Mouse (Mus musculus) heart, adult 11 months (tissue): ENCODE measurements around the gene Lrmda.

Experiments
- DNase-seq: peaks from one replicate; pipeline ENCODE4 v3.0.0; 2022

Lrmda gene

DNA sequence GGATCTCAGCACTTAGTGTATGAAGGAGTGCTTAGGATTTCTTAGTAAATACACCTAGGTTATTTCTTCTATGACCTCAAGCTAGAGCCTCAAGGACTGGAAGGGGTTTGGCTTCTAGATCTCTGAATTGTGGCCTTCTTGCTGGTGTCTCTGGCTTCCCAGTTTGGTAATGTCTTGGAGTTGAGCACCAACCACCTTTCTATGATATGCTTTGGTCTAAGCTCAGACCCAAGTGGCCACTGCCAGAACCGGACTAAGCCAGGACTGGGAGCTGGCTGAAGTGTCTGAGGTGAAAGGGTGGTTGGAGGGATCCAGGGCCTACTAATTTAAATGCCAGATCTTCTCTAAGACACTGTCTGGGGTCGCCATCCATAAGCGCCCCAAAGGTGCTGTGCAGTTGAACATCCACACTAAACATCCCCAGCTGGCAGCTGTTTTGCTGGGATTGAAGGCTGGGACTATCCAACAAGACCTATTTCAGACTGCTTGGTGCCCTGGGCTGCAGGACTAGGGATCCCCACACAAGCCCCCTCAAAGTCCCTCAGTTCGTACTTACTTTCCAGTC lies 27.1 kb upstream of the Lrmda start:
- peak; percentile 79 for DNase-seq

DNA sequence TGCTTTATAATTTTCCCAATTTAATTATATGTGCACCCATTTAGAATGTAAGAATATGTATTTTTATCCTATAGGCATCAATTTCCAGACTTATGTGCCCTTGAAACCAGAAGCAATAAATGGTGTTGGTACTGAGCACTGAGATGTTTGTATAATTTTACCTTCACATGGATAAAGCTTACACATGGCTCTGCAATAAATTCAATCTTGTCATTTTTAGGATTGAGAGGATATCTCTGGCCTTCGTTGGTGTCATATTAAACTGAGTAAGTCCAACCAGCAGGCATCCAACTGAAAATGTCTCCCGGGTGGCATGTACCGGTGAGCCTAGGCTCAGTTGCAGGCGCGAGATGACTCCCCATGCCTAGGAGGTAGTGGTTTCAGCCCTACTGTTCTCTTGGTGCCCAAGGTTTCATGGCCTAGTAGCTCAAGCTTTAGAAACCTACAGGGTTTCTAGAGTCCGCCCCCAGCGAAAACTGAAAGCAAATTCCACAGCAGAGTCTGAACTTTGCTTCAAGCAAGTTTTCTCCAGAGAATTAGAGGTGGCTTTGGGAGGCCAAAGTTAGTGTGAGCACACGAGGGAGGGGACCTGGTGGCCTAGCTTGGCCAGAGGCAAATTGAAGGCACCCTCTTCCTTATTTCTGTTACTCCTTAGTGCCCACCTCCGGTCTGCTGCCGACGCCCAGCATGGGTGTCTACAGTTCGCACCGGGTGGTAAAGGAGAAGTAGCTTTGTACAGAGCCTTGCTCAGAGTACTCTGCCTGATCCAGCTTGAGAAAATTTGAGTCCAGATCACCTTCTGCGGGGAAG lies 26.1 kb upstream of the Lrmda start:
- DNase-seq, result peak; percentile 92

DNA sequence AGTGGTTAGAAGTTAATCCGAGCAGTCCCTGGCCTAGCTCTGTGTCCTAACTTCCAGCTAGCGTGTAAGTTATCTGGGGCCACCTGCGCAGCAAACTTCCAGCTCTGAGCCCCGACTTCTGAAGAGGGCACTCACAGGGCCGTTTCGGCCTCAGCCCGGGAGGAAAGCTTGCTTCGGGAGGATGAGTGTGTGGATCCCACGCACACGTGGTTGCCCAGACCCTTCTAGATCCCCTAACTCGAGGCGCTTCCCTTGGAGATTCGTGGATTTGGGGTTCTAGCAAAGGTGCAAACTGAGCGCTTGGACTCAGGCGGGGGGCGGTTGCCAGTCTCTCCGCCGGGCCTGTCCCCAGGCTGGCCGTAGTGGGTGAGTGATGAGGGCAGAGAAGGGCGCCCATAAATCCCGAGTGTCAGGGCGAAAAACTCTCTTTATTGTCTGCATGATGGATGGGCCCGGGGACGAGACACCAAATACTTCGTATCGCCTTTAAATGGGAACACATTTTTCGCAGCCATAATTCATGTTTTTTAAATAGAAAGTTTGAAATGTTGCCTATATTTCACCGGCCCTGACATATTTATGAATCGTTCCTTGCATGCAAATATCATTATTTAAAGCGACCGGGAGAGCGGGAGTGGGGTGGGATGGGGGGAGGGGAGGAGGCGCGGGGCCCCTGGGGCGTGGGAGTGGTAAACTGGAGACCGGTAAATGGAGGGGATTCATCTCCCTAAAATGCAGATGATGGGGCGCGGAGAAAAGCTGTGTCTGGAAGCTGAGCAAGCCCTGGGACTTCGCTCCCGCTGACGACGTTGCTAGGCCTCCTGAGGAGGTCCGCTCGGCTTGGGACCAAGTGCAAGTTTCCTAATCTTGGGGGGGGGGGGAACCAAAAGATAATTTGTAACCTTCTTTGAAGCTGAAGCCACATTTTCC lies 25.2 kb upstream of the Lrmda start:
- peak; percentile 87 for DNase-seq

DNA sequence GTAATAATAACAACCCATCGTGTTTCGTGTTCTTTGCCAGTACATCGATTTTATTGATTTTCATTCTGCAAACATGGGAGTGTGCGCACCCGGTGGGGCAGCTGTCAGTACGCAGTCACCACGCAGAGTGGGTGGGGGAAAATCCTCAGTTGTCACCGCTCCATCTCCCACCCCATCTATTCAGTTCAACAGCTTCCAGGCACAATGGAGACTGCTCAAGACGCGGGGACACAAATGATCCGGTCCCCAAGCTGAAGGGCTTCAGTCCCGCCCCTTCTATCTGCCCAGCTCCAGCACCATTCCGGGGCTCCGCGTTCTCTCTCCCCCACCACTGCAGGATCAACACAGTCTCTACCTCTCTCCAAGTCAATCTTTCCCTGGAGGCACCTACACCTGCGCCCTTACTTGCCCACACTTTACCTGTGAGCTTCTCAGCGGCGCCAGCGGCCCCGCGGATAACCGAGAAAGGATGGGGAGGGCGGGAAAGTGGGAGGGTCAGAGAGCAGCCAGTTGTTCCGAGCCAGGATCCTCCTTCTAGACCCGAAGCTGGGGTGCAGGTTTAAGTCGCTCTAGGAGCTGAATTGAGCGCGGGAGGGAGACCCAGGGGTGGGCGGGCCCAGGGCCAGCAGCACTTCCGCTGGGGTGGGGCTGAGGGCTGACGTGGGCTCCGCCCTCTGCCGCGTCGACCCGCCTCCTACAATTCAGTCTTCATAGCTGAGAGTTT lies 24.3 kb upstream of the Lrmda start:
- peak; percentile 98 for DNase-seq

DNA sequence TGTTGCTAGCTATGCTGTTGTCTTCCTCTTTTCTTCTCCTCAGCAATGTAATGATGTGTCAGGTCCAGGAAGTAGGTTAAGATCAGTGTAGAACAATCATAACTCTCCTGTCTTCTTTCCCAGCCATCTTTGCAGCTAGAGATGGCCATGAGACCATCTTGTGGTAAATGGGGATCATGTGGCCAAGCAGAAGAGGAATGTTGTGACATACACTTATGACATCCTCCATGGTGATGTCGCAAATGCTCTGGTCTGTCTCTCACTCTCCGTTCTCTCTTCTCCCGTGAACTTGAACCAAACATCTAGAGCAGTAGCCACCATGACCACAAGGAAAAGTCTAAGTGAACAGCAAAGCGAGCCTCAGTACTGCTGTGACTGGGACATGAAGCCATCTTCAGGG lies 19.9 kb upstream of the Lrmda start:
- DNase-seq, result peak; percentile 15

DNA sequence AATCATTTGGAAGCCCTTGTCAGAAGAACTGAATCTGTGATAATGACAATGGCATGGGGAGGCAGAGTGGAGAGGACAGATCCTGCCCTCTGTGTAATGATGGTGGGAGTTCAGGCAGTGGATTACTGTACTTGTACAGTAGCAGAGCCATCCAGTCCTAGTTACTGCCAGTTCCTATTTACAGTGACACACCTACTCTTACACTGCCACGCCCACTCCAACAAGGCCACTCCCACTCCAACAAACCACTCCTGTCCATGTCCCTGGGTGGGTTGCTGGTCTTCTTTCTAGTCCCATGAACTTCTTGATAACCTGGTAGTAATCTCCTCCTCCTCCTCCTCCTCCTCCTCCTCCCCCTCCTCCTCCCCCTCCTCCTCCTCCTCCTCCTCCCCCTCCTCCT lies 16.3 kb upstream of the Lrmda start:
- peak; percentile 67 for DNase-seq

- DNase-seq, result no peak
Observed at GRCm38 (mm10) chr14:22003631-22004030, 15.9 kb upstream of the Lrmda start.

DNA sequence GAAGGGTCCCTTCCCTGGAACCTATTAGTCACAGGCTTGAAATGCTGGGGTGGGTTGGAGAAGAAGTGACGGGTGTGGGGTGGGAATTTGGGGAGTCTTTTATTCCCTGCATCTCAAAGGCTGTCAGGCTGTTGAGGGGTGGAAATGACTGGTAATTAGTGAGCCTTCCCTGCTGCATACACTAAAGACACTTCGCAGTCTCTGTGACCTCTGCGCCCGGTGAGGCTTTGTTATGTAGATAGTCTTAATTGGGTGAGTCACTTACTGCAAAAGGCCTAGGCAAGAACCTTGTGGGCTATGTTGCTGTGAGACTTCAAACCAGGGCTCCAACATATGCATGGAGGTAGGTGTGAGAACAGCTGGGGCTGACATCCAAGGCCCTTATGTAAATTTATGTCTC lies 14.6 kb upstream of the Lrmda start:
- DNase-seq, result peak; percentile 76

GRCm38 (mm10) chr14:22007006-22007405 lies 12.5 kb upstream of the Lrmda start:
- DNase-seq, result peak; percentile 92

DNA sequence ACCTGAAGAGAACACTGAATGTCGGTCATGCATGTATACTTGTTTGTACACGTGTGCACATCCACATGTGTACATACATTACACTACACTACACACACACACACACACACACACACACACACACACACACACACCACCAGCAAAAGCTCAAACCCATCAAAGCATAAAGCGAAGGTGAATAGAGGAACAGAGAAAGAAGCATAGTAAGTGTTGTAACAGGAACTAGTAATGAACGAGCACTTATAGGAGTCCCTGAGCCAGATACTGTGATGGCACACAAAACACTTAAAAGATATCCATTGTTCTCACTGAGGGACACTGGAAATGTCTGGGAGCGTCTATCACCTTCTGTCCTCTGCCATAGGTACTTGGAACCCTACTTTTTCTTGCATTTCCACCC lies 5.2 kb upstream of the Lrmda start:
- no peak for DNase-seq

- DNase-seq, result peak; percentile 87
Observed at GRCm38 (mm10) chr14:22014781-22015180, 4.7 kb upstream of the Lrmda start.

DNA sequence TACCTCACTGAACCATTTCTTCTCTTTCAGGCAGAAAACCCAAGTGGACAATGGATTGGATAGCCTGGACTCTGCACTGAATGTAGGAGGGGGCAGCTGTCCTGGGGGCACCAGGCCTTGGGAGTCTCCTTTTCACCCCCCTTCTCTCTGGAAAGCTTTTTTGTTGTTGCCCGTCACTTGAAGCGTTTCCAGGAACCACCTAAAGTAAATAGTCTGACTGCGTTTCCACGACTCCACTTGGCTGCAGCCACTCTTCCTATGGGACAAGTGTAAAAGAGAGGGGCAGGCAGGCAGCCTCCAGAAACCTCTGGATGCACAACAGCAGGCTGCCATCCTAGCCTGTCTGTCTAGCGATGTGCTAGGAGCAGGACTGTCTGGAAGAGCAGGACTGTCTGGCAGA lies 2.5 kb upstream of the Lrmda start:
- no peak for DNase-seq

DNA sequence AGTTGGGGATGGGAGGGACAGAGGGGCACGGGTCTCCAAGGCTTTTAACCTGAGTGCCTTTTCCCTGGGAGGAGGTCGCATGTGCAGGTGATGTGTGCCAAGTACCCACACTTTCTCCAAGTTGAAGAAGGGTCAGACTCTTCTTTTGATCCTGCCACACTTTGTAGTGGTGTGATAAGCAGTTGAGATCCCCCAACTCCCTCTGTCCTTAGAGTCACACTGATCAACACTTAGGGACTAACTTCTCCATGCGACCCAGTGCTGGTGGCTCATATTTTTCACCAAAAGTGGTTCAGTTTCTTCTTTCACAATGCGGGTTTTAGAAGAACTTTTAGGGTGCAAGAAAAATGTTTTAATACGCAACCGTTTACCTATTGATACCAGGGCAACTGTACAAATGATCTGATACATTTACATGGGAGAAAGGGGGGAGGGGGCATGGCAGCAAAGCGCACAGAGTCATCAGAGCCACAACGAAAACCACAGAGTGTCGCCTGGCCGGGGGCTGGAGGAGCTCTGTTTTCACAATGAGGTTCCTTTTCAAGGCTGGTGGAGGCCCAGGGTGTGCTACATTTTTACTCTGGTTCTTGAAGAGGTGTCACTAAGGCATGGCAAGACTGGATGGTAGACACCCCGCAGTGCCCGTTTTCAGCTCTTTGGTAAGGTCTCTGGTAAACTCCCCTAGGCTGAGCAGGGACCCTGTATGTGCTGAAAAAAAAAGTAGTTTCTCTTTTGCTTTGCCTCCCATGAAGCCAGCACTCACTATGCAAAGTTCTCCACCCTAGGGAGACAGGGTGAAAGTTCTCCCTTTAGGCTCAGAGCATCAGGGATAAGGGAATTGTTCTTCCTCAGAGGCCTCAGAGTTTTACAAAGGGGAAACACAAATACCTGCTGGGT lies 685 bp downstream of the Lrmda start:
- DNase-seq, result peak; percentile 90

GRCm38 (mm10) chr14:22020885-22021284 lies 1.4 kb downstream of the Lrmda start:
- peak; percentile 94 for DNase-seq

DNA sequence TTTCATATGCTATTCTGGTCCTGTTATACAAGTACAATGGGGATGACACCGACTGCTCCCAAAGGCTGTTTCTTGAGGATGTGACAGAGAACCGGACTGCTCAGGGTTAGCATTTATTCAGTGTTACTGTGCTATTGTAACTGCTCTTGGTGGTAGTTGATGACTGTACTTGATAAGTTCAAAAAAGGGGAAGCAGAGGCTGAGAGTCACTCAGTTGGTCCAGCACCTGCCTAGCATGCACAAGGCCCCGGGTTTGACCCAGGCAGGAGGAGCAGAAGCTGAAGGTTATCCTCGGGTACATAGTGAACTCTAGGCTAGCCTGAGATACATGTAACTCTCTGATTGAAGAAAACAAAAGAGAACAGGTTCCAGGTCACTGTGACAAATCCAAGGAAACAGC lies 4.0 kb downstream of the Lrmda start:
- no peak for DNase-seq

- peak; percentile 92 for DNase-seq
Observed at GRCm38 (mm10) chr14:22035900-22036299, 16.4 kb downstream of the Lrmda start.

DNA sequence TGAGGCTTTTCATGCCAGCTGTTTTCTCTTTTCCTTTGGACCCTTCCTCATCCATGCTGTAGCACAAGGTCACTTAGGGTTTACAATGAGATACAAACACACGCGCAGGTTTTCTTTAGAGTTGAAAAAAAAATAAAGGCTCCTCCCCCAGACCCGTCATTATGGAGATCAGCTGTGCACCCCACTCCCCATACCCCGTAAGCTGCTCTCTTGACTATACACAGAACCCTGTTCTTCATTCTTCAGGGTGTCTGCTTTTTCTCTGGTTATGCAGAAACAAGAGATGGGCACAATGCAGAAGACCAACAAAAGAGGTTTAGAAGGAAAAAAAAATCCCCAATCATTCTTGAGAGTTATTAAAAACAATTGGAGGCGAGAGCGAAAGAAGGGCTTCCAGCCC lies 16.8 kb downstream of the Lrmda start:
- DNase-seq, result no peak

GRCm38 (mm10) chr14:22036802-22037497 lies 17.4 kb downstream of the Lrmda start:
- DNase-seq, result no peak

- no peak for DNase-seq
Observed at GRCm38 (mm10) chr14:22037498-22038131, 18.1 kb downstream of the Lrmda start.

DNA sequence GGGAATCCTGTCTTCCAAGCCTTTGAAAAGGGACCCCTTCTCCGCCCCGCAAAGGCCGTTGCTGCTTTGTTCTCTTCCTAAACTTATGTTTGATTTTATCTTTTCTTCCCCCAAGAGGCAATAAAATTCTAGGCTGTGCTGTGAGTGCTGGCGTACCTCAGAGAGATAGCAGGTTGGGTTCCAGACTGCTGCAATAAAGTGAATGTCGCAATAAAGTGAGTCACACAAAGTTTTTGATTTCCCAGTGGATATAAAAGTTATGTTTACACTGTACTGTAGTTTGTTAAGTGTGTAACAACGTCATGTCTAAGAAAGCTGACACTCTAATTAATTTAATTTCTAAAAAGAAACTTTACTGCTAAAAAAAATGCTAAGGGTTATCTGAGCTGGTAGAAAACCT lies 22.6 kb downstream of the Lrmda start:
- DNase-seq, result no peak

- DNase-seq, result no peak
Observed at GRCm38 (mm10) chr14:22043420-22043819, 23.9 kb downstream of the Lrmda start.
